Mouse (Mus musculus): Measurements from ENCODE around the gene Cpsf4. TPM values are rescaled to one million over a fixed set of nuclear protein-coding genes. Genes with fewer than 3 reads are reported as not detected.
"Not testable (repeated sequence)": the region's sequence is repeated elsewhere in the genome, so short reads cannot be mapped to it uniquely, and the experiment has no call there.

The Cpsf4 gene
- polyA plus RNA-seq, 1 experiment from 2014 or later, result 28.9 TPM

DNA sequence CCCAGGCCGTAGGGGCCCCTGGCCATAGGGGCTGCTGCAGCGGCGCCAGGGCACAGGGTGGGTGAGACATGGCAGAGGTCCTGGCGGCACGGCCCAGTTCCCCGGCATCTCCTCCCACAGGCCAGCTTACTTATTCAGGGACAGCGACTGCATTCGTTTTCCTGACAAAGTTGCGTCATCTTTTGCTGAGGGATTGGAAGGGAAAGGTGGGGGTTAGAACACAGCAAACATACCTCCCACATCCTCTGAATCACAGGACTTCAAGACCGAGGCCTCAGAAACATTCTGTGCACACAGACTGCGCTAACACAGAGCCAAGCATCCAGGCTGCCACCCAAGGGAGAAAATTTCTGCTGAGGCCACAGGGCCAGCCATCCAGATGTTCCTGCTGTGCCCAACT lies 36.8 kb upstream of the Cpsf4 start:
- Histone ChIP-seq H3K9ac (ENCODE audit: low read length) (no peak overlapping the region), H3K4me2 (ENCODE audit: low read length) (no peak overlapping the region), H3K4me1 (ENCODE audit: control insufficient read depth, insufficient read depth, low read length) (no peaks in the 10 kb centered on the region), H3K27ac (ENCODE audit: low read depth, low read length) (no peak overlapping the region), H3K27me3 (replicated peaks; ENCODE audit: control insufficient read depth, insufficient read depth, low read length) (no peaks in the 10 kb centered on the region), H3K4me3 (ENCODE audit: low read depth, low read length) (no peak overlapping the region), H3K36me3 (ENCODE audit: control insufficient read depth, insufficient read depth, low read length) (peaks cover 94% of the 10 kb centered on the region), H3K9me3 (replicated peaks; ENCODE audit: control insufficient read depth, low read length) (no peaks in the 10 kb centered on the region)
- DNase-seq (ENCODE audit: low spot score), result no peak
- no peak for ATAC-seq
- 89% methylated on average over 11 of the region's 11 CpGs for WGBS

DNA sequence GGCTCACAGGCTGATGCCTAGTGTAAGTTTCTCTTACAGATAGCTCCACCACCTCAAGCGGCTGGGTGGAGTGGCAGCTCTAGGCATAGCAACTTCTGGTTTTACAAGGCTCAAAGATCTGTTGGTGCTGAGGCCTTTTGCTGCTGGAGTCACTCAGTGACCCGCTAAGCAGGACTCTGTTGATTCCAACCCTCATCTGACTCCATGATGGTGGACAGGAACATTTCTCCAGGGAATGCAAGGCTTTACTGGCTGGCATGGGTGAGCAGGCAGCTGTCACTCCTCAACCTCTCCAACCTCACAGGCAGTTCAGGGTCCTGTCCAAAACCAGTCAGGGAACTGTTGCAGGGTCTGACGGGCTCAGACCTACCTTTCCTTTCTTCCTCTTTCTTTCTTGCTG lies 36.0 kb upstream of the Cpsf4 start:
- WGBS, result 97% methylated on average over 3 of the region's 3 CpGs
- no peak overlapping the region for H3K4me3 ChIP-seq (ENCODE audit: low read depth, low read length)
- H3K9me3 ChIP-seq (replicated peaks; ENCODE audit: control insufficient read depth, low read length), result no peaks in the 10 kb centered on the region
- H3K27me3 ChIP-seq (replicated peaks; ENCODE audit: control insufficient read depth, insufficient read depth, low read length), result no peaks in the 10 kb centered on the region
- DNase-seq (ENCODE audit: low spot score) (no peak), ATAC-seq (no peak)
- no peak overlapping the region for H3K27ac ChIP-seq (ENCODE audit: low read depth, low read length)
- no peak overlapping the region for H3K9ac ChIP-seq (ENCODE audit: low read length)
- H3K36me3 ChIP-seq (ENCODE audit: control insufficient read depth, insufficient read depth, low read length), result peaks cover 95% of the 10 kb centered on the region
- H3K4me2 ChIP-seq (ENCODE audit: low read length), result no peak overlapping the region
- no peaks in the 10 kb centered on the region for H3K4me1 ChIP-seq (ENCODE audit: control insufficient read depth, insufficient read depth, low read length)

DNA sequence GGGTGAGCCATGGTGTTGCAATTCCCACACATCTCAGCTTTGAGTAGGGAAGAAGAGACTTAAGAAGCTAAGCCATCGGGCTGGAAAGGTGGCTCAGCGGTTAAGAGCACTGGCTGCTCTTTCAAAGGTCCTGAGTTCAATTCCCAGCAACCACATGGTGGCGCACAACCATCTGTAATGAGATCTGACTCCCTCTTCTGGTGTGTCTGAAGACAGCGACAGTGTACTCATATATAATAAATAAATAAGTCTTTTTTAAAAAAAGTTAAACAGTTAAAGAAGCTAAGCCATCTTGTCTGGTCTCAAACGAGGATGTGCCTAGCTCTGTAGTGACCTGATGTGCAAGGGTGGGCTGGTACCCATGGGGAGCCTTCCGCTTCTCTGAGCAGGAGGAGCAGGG lies 33.7 kb upstream of the Cpsf4 start:
- WGBS, result 90% methylated on average over 6 of the region's 6 CpGs
- peaks cover 87% of the 10 kb centered on the region for H3K36me3 ChIP-seq (ENCODE audit: control insufficient read depth, insufficient read depth, low read length)
- not testable (repeated sequence) for H3K4me3 ChIP-seq (ENCODE audit: low read depth, low read length)

DNA sequence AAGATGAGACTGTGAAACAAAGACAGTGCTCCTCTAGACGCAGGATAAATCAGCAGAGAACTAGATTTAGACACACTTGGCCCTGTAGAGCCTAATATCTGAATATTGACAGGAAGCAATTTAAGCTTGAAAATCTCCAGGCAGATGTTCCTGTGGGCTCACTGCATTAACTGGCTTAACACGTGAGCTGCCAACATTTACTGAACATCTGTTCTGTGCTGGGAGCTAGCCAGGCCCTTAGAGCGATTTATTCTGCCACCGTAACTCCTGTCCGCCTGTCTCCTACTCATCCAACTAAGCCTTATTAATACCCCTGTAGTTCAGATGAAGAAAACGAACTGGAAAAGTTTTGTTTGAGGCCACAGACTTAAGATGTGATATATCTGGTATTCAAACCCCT lies 28.2 kb upstream of the Cpsf4 start:
- 15% methylated on average over 6 of the region's 6 CpGs for WGBS
- no peaks in the 10 kb centered on the region for H3K9me3 ChIP-seq (replicated peaks; ENCODE audit: control insufficient read depth, low read length)
- H3K9ac ChIP-seq (ENCODE audit: low read length), result peak overlapping the region; percentile 86
- DNase-seq (ENCODE audit: low spot score) (peak; percentile 24), ATAC-seq (no peak)
- H3K4me3 ChIP-seq (ENCODE audit: low read depth, low read length), result peak overlapping the region; percentile 86
- no peaks in the 10 kb centered on the region for H3K27me3 ChIP-seq (replicated peaks; ENCODE audit: control insufficient read depth, insufficient read depth, low read length)
- peak overlapping the region; percentile 72 for H3K4me2 ChIP-seq (ENCODE audit: low read length)
- no peak overlapping the region for H3K27ac ChIP-seq (ENCODE audit: low read depth, low read length)
- H3K4me1 ChIP-seq (ENCODE audit: control insufficient read depth, insufficient read depth, low read length), result peaks cover 16% of the 10 kb centered on the region
- peaks cover 58% of the 10 kb centered on the region for H3K36me3 ChIP-seq (ENCODE audit: control insufficient read depth, insufficient read depth, low read length)

More for the DNA sequence above, 33.7 kb upstream of the Cpsf4 start:
- not testable (repeated sequence) for H3K4me2 ChIP-seq (ENCODE audit: low read length); ATAC-seq; DNase-seq (ENCODE audit: low spot score); H3K27me3 ChIP-seq (replicated peaks; ENCODE audit: control insufficient read depth, insufficient read depth, low read length); H3K4me1 ChIP-seq (ENCODE audit: control insufficient read depth, insufficient read depth, low read length); H3K9me3 ChIP-seq (replicated peaks; ENCODE audit: control insufficient read depth, low read length); H3K9ac ChIP-seq (ENCODE audit: low read length); H3K27ac ChIP-seq (ENCODE audit: low read depth, low read length)

DNA sequence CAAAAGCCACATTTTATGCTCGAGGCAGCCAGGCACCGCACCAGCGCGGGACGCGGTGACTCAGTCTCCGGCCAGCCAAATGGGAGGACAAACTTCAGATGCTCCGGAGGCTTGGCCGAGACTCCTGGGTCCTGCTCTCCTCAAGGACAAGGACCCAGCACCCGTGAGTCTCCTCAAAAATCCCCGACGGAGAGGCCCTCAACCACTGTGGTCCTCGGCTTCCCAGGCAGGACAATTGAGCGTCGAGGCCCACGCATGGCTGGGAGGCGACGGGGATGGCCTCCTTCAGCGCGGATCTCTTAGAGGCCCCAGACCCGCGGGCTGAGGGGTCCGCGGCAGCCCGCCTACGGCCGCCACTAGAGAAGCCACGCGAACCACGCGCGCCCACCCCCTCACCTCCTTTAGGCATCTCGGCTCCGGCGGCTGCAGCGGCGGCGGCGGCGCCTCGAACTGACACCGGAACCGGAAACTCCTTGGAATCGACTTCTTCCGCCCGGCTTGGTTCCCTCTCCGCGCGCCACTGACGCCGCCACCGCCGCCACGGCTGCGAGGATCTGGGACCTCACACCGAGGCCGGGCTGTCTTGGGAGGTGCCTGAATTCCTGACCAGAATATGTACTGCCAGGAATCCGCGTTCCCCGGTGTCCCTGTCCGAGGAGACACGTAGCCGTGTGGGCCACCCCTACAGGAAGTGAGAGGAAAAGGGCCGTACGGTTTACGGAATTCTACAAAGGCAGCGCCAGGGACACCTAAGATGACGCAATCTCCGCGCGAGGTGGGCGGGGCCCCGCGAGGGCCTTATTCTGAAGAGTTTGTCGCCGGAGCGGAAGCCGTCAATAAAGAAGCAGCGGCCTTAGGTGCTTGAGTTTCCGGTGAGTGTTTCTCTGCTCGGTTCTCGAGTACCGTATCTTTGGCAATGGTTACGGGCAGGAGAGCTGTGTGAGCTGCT lies 27.2 kb upstream of the Cpsf4 start, which contains the start of the genes Pdap1 and Bud31:
TSS of gene Pdap1 (minus strand) at position 668 of the 949 bp plus-strand sequence.
TSS of gene Bud31 (plus strand) at position 792 of the 949 bp plus-strand sequence.
- Histone ChIP-seq H3K27me3 (replicated peaks; ENCODE audit: control insufficient read depth, insufficient read depth, low read length) (no peaks in the 10 kb centered on the region), H3K4me2 (ENCODE audit: low read length) (peak within 1 kb of the TSS; percentile 72), H3K9ac (ENCODE audit: low read length) (peak within 1 kb of the TSS; percentile 86), H3K4me3 (ENCODE audit: low read depth, low read length) (peak within 1 kb of the TSS; percentile 86), H3K4me1 (ENCODE audit: control insufficient read depth, insufficient read depth, low read length) (peaks cover 16% of the 10 kb centered on the region), H3K9me3 (replicated peaks; ENCODE audit: control insufficient read depth, low read length) (no peaks in the 10 kb centered on the region), H3K36me3 (ENCODE audit: control insufficient read depth, insufficient read depth, low read length) (peaks cover 58% of the 10 kb centered on the region), H3K27ac (ENCODE audit: low read depth, low read length) (peak within 1 kb of the TSS; percentile 68)
- WGBS, result under 1% methylated on average over 76 of the region's 84 CpGs
- DNase-seq (ENCODE audit: low spot score), result peak; percentile 97
- peak; percentile 96 for ATAC-seq

DNA sequence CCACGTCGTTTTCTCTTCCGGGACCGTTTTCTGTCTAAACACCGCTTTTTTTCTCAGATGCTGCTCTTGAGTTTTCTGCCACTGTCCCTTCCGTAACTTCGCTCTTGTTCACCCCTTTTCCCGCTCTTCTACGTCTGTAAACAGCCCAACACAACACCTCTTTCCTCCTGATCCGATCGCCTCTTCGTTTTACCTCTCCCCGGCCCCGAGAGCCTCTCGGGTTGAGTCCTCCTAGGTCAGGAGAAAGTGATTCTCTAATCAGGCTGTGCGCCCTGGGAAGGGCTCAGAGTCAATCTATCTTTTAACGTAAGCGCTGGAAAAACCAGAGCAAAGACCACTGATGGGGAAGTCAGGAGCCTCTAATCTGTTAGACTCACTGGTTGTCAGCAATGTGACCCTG lies 26.4 kb upstream of the Cpsf4 start:
- Histone ChIP-seq H3K9me3 (replicated peaks; ENCODE audit: control insufficient read depth, low read length) (no peaks in the 10 kb centered on the region), H3K36me3 (ENCODE audit: control insufficient read depth, insufficient read depth, low read length) (peaks cover 58% of the 10 kb centered on the region), H3K9ac (ENCODE audit: low read length) (peak overlapping the region; percentile 86), H3K27ac (ENCODE audit: low read depth, low read length) (peak overlapping the region; percentile 68; the same call in 1 of the 2 replicates), H3K4me2 (ENCODE audit: low read length) (peak overlapping the region; percentile 72), H3K4me1 (ENCODE audit: control insufficient read depth, insufficient read depth, low read length) (peaks cover 16% of the 10 kb centered on the region), H3K4me3 (ENCODE audit: low read depth, low read length) (peak overlapping the region; percentile 86), H3K27me3 (replicated peaks; ENCODE audit: control insufficient read depth, insufficient read depth, low read length) (no peaks in the 10 kb centered on the region)
- ATAC-seq (no peak), DNase-seq (ENCODE audit: low spot score) (no peak)
- WGBS, result under 1% methylated on average over 18 of the region's 18 CpGs

DNA sequence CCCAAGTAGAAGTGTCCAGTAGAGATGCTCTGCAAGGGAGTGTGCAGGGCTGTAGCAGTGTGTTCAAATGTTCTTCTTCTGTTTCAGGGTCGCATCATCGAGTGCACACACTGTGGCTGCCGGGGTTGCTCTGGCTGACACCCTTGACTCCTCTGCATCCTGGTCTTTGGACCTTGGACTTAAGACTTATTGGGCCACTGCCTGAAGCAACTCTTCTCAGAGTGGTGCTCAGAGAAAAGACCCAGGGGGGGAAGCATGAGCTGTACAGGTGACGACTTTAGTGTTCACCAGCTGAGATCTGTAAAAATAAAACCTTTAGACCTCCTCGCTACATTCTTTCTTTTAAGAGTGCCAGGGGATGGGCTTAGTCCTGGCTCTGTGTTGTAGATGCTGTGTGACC lies 19.3 kb upstream of the Cpsf4 start:
- Histone ChIP-seq H3K27ac (ENCODE audit: low read depth, low read length) (no peak overlapping the region), H3K36me3 (ENCODE audit: control insufficient read depth, insufficient read depth, low read length) (peaks cover 100% of the 10 kb centered on the region), H3K9me3 (replicated peaks; ENCODE audit: control insufficient read depth, low read length) (no peaks in the 10 kb centered on the region), H3K27me3 (replicated peaks; ENCODE audit: control insufficient read depth, insufficient read depth, low read length) (no peaks in the 10 kb centered on the region), H3K9ac (ENCODE audit: low read length) (no peak overlapping the region), H3K4me1 (ENCODE audit: control insufficient read depth, insufficient read depth, low read length) (no peaks in the 10 kb centered on the region), H3K4me2 (ENCODE audit: low read length) (no peak overlapping the region), H3K4me3 (ENCODE audit: low read depth, low read length) (no peak overlapping the region)
- no peak for DNase-seq (ENCODE audit: low spot score)
- no peak for ATAC-seq
- 94% methylated on average over 5 of the region's 5 CpGs for WGBS

DNA sequence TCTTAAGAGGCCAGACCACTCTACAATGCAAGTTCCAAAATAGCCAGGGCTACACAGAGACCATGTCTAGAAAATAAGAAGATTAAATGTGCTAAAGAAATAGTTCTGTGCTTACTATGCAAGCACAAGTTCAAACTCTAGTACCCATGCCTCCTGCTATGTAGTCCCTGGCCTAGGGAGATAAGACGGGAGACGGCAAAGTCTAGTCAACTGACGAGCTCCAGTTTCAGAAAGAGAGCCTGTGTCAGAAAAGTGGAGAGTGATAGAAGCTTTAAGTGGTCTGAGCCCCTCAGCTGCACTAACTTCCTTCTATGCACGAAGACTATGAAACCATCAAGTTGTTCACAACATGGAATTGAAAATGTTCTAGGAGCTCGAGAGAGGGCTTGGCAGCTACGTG lies 17.7 kb upstream of the Cpsf4 start:
- H3K4me2 ChIP-seq (ENCODE audit: low read length), result no peak overlapping the region
- ATAC-seq, result no peak
- H3K4me3 ChIP-seq (ENCODE audit: low read depth, low read length), result no peak overlapping the region
- H3K4me1 ChIP-seq (ENCODE audit: control insufficient read depth, insufficient read depth, low read length), result no peaks in the 10 kb centered on the region
- no peaks in the 10 kb centered on the region for H3K9me3 ChIP-seq (replicated peaks; ENCODE audit: control insufficient read depth, low read length)
- WGBS, result 92% methylated on average over 6 of the region's 6 CpGs
- no peak for DNase-seq (ENCODE audit: low spot score)
- H3K27ac ChIP-seq (ENCODE audit: low read depth, low read length), result no peak overlapping the region
- no peak overlapping the region for H3K9ac ChIP-seq (ENCODE audit: low read length)
- H3K36me3 ChIP-seq (ENCODE audit: control insufficient read depth, insufficient read depth, low read length), result peaks cover 100% of the 10 kb centered on the region
- H3K27me3 ChIP-seq (replicated peaks; ENCODE audit: control insufficient read depth, insufficient read depth, low read length), result no peaks in the 10 kb centered on the region

DNA sequence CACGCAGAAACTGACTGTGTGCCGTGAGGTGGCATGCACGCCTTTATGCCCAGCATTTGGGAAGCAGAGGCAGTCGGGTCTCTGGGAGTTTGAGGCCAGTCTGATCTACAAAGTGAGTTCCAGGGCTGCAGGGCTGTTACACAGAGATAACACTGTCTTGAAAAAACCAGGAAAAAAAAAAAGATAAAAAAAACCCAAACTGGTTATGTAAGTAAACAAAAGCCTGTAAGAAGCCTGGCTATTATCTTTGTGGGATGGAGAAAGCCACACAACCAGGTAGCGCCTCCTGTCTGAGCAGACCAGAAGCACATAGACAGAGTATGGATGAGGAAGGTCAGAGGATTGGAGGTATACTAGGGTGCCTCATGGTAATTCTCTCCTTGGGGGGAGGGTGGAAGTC lies 14.3 kb upstream of the Cpsf4 start:
- no peak overlapping the region for H3K4me2 ChIP-seq (ENCODE audit: low read length)
- no peak overlapping the region for H3K4me3 ChIP-seq (ENCODE audit: low read depth, low read length)
- no peak for DNase-seq (ENCODE audit: low spot score)
- no peaks in the 10 kb centered on the region for H3K4me1 ChIP-seq (ENCODE audit: control insufficient read depth, insufficient read depth, low read length)
- H3K27me3 ChIP-seq (replicated peaks; ENCODE audit: control insufficient read depth, insufficient read depth, low read length), result no peaks in the 10 kb centered on the region
- WGBS, result 94% methylated on average over 5 of the region's 5 CpGs
- H3K36me3 ChIP-seq (ENCODE audit: control insufficient read depth, insufficient read depth, low read length), result peaks cover 89% of the 10 kb centered on the region
- H3K27ac ChIP-seq (ENCODE audit: low read depth, low read length), result no peak overlapping the region
- no peaks in the 10 kb centered on the region for H3K9me3 ChIP-seq (replicated peaks; ENCODE audit: control insufficient read depth, low read length)
- H3K9ac ChIP-seq (ENCODE audit: low read length), result no peak overlapping the region
- ATAC-seq, result no peak

Measured in forebrain, embryonic 14.5 days (tissue).